Mouse (Mus musculus) liver, postnatal 0 days (tissue): ENCODE data around the gene Lipe.

Experiments used
- CTCF ChIP-seq: sonication (generic); IDR thresholded peaks from 2 replicates; pipeline ENCODE4 v1.5.1; 2016; ENCODE audit warnings: antibody characterized with exemption, low read depth
- EP300 ChIP-seq: IDR thresholded peaks from 2 replicates; pipeline ENCODE4 v1.6.1; 2016; ENCODE audit warnings: antibody characterized with exemption, low read depth, mild to moderate bottlenecking

- no peak for TF ChIP-seq CTCF
- no peak for TF ChIP-seq EP300
Measured at GRCm38 (mm10) chr7:25435546-25435851, 37.0 kb upstream of the Lipe start.
